Mouse (Mus musculus) bone marrow macrophage, adult 2 months (primary cell): ENCODE data around the gene Ttc7b.

Experiments
- CTCF ChIP-seq: IDR thresholded peaks from 2 replicates; pipeline ENCODE4 v1.5.1; 2012; ENCODE audit warnings: low read depth, mild to moderate bottlenecking, low read length, moderate library complexity
- POLR2A ChIP-seq: IDR thresholded peaks from 2 replicates; pipeline ENCODE4 v1.6.1; 2012; ENCODE audit warnings: mild to moderate bottlenecking, low read depth, low read length, borderline replicate concordance

DNA sequence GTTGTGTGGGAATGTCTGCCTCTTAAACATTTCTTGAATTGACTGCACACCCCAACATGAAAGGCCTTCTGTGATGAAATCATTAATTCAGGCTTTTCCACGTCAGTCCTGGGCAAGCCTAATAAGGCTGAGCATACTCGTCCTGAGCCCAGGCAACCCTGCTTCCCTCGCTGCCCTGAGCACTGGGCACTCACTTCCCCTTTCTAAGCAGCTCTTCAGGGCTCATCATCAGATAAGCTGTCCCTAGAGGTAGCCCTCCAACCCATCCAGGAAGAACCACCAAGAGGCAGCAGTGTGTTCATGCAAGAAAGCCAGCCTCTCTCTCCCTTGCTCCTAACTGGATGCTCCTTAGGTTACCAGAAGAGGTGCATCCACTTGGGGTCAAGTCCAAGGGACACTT lies 27.9 kb downstream of the Ttc7b start:
- no peak for TF ChIP-seq CTCF
- TF ChIP-seq POLR2A = no peak
